23 mouse cellular contexts compared by ENCODE assay signal in genomic region chr3:108902934-108903333, GRCm38 (mm10). TPM values are rescaled to one million over a fixed set of nuclear protein-coding genes. Genes with fewer than 3 reads are reported as not detected.
"Had no signal": no experiment of that assay in that cellular context is flagged by ENCODE, and none has a peak within 500 bp of the region (broad histone marks: within the 10 kb centered on the region; RNA-seq: fewer than 3 reads in every experiment).

No protein-coding gene starts in this region.

- H3K4me3 ChIP-seq: left cerebral cortex, adult 2 months; limb, embryonic 15.5 days; megakaryocyte, embryonic 14.5 days; midbrain, embryonic 15.5 days; neural tube, embryonic 12.5 days had no signal

- H3K27ac ChIP-seq: left cerebral cortex, adult 2 months; limb, embryonic 15.5 days; midbrain, embryonic 15.5 days; neural tube, embryonic 12.5 days had no signal

- DNase-seq: kidney, adult 18-20 months; kidney, postnatal 14 days; lung, adult 18-20 months; lung, postnatal 4 days; right cerebral cortex, postnatal 4 days; spleen, adult 18-20 months; thymus, adult 2 months; thymus, postnatal 36 days had no signal

- H3K9ac ChIP-seq: limb, embryonic 15.5 days; midbrain, embryonic 15.5 days; neural tube, embryonic 12.5 days had no signal

- H3K4me1 ChIP-seq: limb, embryonic 15.5 days; midbrain, embryonic 15.5 days; neural tube, embryonic 12.5 days had no signal

- H3K4me2 ChIP-seq: limb, embryonic 15.5 days; midbrain, embryonic 11.5 days; midbrain, embryonic 15.5 days; neural tube, embryonic 12.5 days had no signal

- H3K27me3 ChIP-seq: limb, embryonic 15.5 days; megakaryocyte, embryonic 14.5 days; midbrain, embryonic 15.5 days; neural tube, embryonic 12.5 days had no signal

- ATAC-seq: inflammation-experienced regulatory T-cells, adult 6 months; lung, postnatal 0 days; midbrain, embryonic 15.5 days had no signal

- H3K9me3 ChIP-seq: limb, embryonic 15.5 days; megakaryocyte, embryonic 14.5 days; midbrain, embryonic 15.5 days; neural tube, embryonic 12.5 days had no signal

RNA-seq across cellular contexts. Expression of gene Fndc7, which starts 13.1 kb away (rescaled TPM):
- total RNA-seq: monocyte, adult 5-6 weeks had no signal
- polyA plus RNA-seq: kidney, embryonic 14.5 days; limb, embryonic 11.5 days; midbrain, embryonic 11.5 days; stomach, embryonic 14.5 days had no signal

RNA-seq across cellular contexts. Expression of gene Henmt1, which starts 36.7 kb away (rescaled TPM):
- total RNA-seq: monocyte, adult 5-6 weeks; neutrophil, adult 5-6 weeks had no signal

RNA-seq across cellular contexts. Expression of gene Gm9857, which starts 37.3 kb away (rescaled TPM):
- total RNA-seq: layer of hippocampus, postnatal 25 days; left cerebral cortex, adult 2 months; left cerebral cortex, postnatal 14 days; monocyte, adult 5-6 weeks; neutrophil, adult 5-6 weeks had no signal
- polyA plus RNA-seq: inflammation-experienced regulatory T-cells, adult 6 months; kidney, embryonic 14.5 days; limb, embryonic 11.5 days; limb, embryonic 15.5 days; lung, postnatal 0 days; midbrain, embryonic 11.5 days; midbrain, embryonic 15.5 days; neural tube, embryonic 12.5 days; stomach, embryonic 14.5 days had no signal
